Mouse (Mus musculus) heart, embryonic 12.5 days (tissue): ENCODE results near the gene Uckl1. TPM values are rescaled to one million over a fixed set of nuclear protein-coding genes. Genes with fewer than 3 reads are reported as not detected.

Source experiments
- ATAC-seq: fragments of 200-750 bp; cut with Nextera tagmentation; 2 replicates; pipeline ENCODE4 v1.8.0; 2017; ENCODE audit warnings: moderate TSS enrichment, moderate library complexity; ENCODE audit not compliant: insufficient number of reproducible peaks, low FRiP score
- H3K27ac ChIP-seq: fragments of 300-500 bp; sonication (generic); 2 replicates; pipeline ENCODE4 v1.5.1; 2016; ENCODE audit warnings: mild to moderate bottlenecking, moderate library complexity; ENCODE audit not compliant: poor library complexity, severe bottlenecking
- H3K27me3 ChIP-seq: fragments of 300-500 bp; sonication (generic); replicated peaks from 2 replicates; pipeline ENCODE4 v1.6.1; 2016; ENCODE audit warnings: mild to moderate bottlenecking, moderate library complexity
- H3K36me3 ChIP-seq: fragments of 300-500 bp; sonication (generic); 2 replicates; pipeline ENCODE4 v1.6.1; 2016; ENCODE audit warnings: mild to moderate bottlenecking, moderate library complexity
- H3K4me1 ChIP-seq: fragments of 300-500 bp; sonication (generic); replicated peaks from 2 replicates; pipeline ENCODE4 v1.6.1; 2016; ENCODE audit warnings: mild to moderate bottlenecking
- H3K4me2 ChIP-seq: fragments of 300-500 bp; sonication (generic); 2 replicates; pipeline ENCODE4 v1.6.1; 2016; ENCODE audit warnings: mild to moderate bottlenecking, moderate library complexity
- H3K4me3 ChIP-seq: fragments of 300-500 bp; sonication (generic); 2 replicates; pipeline ENCODE4 v1.5.1; 2016; ENCODE audit warnings: mild to moderate bottlenecking
- H3K9ac ChIP-seq: fragments of 300-500 bp; sonication (generic); 2 replicates; pipeline ENCODE4 v1.6.1; 2016; ENCODE audit warnings: mild to moderate bottlenecking, moderate library complexity
- H3K9me3 ChIP-seq: fragments of 300-500 bp; sonication (generic); replicated peaks from 2 replicates; pipeline ENCODE4 v1.6.1; 2016; ENCODE audit warnings: mild to moderate bottlenecking, moderate library complexity
- WGBS: fragments of 180-500 bp; shearing (Covaris S2); methylation state at CpG from one replicate; pipeline ENCODE4 v1.1.7; 2016; 5-methylcytosine and 5-hydroxymethylcytosine counted together
- microRNA-seq: library from miRNA; unstranded; fragments of <30 nt; microRNA quantifications from one replicate; pipeline ENCODE4, GENCODE M21; 2017
- polyA plus RNA-seq: library from polyadenylated mRNA; unstranded; fragments of >200 nt; fragmentation: Nextera tagmentation; extraction: Ambion mirVana; gene quantifications from 2 replicates; pipeline ENCODE4 v1.2.1, GENCODE M21; 2016

Gene Uckl1
- polyA plus RNA-seq, 1 experiment from 2014 or later: 64.2 TPM

DNA sequence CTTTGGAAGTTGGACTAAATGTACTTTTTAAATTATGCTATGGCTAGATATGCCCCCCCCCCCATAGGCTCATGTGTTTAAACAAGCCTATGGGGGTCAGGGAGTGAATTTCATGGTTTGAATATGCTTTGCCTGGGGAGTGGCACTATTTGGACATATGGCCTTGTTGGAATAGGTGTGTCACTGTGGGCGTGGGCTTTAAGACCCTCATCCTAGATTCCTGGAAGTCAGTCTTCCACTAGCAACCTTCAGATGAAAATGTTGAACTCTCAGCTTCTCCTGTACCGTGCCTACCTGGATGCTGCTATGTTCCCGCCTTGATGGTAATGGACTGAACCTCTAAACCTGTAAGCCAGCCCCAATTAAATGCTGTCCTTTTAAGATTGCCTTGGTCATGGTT lies 52.1 kb downstream of the Uckl1 start:
- Histone ChIP-seq H3K4me2 (no peak overlapping the region), H3K9me3 (peaks cover 3% of the 10 kb centered on the region), H3K27me3 (no peaks in the 10 kb centered on the region), H3K27ac (no peak overlapping the region), H3K36me3 (peaks cover 41% of the 10 kb centered on the region), H3K4me1 (peaks cover 3% of the 10 kb centered on the region), H3K9ac (no peak overlapping the region), H3K4me3 (no peak overlapping the region)
- WGBS: 94% methylated on average over 3 of the region's 3 CpGs
- no peak for ATAC-seq

DNA sequence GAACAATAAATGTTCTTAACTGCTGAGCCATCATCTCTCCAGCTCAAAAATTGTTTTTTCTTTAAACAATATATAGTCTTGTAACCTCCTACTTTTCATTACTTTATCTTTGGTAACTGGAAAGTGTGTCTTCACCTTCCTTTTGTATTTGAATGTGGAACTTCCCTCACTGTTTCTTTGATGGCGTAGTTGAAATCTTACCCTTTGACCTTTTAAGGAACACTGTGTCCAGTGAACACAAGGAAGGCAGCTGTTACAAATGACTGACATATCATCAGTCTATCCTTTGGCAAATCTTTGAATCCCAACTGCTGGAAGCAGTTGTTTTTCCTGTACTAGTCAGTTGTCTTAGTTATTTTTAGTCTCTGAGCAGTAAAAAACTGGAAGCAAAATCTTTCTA lies 55.6 kb downstream of the Uckl1 start:
- Histone ChIP-seq H3K9me3 (peaks cover 3% of the 10 kb centered on the region), H3K4me1 (peaks cover 6% of the 10 kb centered on the region; the same call in 1 of the 2 replicates), H3K4me3 (no peak overlapping the region), H3K9ac (no peak overlapping the region), H3K4me2 (no peak overlapping the region), H3K36me3 (peaks cover 46% of the 10 kb centered on the region), H3K27ac (no peak overlapping the region), H3K27me3 (no peaks in the 10 kb centered on the region)
- ATAC-seq: no peak
- WGBS: 94% methylated on average over 1 of the region's 1 CpGs

DNA sequence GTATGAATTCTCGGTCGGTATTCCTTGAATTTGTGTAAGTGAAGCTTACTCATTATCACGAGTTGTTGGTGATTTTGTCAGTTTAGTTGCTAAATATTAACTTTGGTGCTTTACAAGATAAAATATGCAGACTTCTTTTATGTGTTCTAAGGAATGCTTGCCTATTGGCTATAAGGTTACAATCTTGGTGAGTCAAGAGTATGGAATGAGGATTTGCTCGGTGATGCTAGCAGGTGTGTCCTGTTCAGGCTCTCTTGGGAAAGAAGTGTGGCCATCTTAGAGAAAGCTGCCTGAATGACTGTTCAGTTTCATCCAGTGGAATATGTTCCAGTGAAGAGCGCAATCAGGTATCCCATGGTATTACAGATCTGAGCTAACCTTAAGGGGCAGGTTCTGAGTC lies 59.2 kb downstream of the Uckl1 start:
- peaks cover under 1% of the 10 kb centered on the region; the same call in 1 of the 2 replicates for H3K9me3 ChIP-seq
- H3K27me3 ChIP-seq: no peaks in the 10 kb centered on the region
- 81% methylated on average over 5 of the region's 5 CpGs for WGBS
- H3K27ac ChIP-seq: no peak overlapping the region
- H3K36me3 ChIP-seq: peaks cover 26% of the 10 kb centered on the region
- ATAC-seq: no peak
- no peak overlapping the region for H3K9ac ChIP-seq
- H3K4me1 ChIP-seq: peaks cover 27% of the 10 kb centered on the region
- H3K4me3 ChIP-seq: no peak overlapping the region
- no peak overlapping the region for H3K4me2 ChIP-seq

DNA sequence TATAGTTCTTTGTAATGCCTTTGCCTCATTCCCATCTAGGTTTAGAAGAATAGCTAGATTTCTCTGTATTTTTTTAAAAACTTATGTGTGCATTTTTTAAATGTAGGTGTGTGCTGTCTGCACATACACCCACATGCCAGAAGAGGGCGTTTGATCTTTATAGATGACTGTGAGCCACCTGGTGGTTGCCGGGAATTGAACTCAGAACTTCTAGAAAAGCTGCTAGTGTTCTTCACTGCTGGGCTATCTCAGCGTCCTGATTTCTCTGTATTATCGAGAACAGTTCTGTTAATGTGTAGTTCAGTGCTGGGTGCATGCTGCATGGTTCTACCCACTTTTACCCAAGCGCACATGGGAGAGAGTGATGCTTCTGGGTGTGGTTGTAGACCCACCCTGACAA lies 61.9 kb downstream of the Uckl1 start:
- no peaks in the 10 kb centered on the region for H3K27me3 ChIP-seq
- no peak overlapping the region for H3K4me3 ChIP-seq
- no peak overlapping the region for H3K4me2 ChIP-seq
- ATAC-seq: no peak
- H3K9ac ChIP-seq: no peak overlapping the region
- peaks cover 12% of the 10 kb centered on the region; the same call in 1 of the 2 replicates for H3K36me3 ChIP-seq
- 65% methylated on average over 5 of the region's 5 CpGs for WGBS
- H3K4me1 ChIP-seq: peaks cover 33% of the 10 kb centered on the region
- H3K27ac ChIP-seq: no peak overlapping the region
- H3K9me3 ChIP-seq: no peaks in the 10 kb centered on the region

DNA sequence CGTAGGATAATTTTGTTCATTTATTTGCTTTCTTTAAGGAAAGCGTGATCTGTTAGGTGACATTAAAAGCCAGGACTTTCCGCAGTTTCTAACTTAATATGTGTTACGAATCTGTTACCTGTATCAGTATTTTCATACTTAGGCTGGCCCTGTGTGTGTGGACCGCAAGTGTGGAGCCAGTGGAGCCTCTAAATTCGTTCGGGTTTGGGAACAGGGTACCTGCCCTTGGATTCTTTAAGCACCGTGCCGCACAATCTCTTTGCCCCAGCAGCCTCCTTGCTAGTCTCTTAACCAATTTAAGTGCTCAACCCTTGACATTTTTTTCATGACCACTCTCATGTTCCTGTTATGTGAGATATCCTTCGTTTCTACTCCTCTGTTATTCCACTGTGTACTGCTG lies 63.2 kb downstream of the Uckl1 start:
- Histone ChIP-seq H3K27ac (0 out of 2 replicates have a peak overlapping the region, but pooled peaks have one; percentile 25), H3K36me3 (peaks cover 16% of the 10 kb centered on the region)
- 34% methylated on average over 10 of the region's 10 CpGs for WGBS

DNA sequence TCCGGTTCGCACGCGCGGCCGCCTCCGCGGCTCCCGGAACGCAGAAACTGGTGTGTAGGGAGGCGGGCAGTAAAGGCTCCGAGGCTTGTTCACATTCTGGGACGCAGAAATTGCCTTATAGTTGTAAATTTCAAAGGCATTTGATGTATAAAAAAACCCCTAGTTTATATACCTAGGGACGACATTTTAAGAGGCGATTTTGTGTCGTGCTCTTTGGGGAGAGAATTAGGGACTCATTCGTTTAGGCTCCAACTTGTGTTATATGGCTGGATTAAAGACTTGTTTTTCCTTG lies 63.8 kb downstream of the Uckl1 start:
- Histone ChIP-seq H3K36me3 (peaks cover 22% of the 10 kb centered on the region), H3K27ac (peak overlapping the region; percentile 98), H3K4me3 (peak overlapping the region; percentile 91), H3K27me3 (no peaks in the 10 kb centered on the region), H3K9me3 (no peaks in the 10 kb centered on the region), H3K4me2 (peak overlapping the region; percentile 92), H3K9ac (peak overlapping the region; percentile 97), H3K4me1 (peaks cover 33% of the 10 kb centered on the region)
- 0% methylated on average over 17 of the region's 17 CpGs for WGBS
- no peak for ATAC-seq

More for the DNA sequence above, 63.2 kb downstream of the Uckl1 start:
- H3K9me3 ChIP-seq: no peaks in the 10 kb centered on the region
- H3K9ac ChIP-seq: peak overlapping the region; percentile 97
- peak overlapping the region; percentile 91 for H3K4me3 ChIP-seq
- H3K4me1 ChIP-seq: peaks cover 33% of the 10 kb centered on the region
- no peak for ATAC-seq
- no peaks in the 10 kb centered on the region for H3K27me3 ChIP-seq
- H3K4me2 ChIP-seq: peak overlapping the region; percentile 92

DNA sequence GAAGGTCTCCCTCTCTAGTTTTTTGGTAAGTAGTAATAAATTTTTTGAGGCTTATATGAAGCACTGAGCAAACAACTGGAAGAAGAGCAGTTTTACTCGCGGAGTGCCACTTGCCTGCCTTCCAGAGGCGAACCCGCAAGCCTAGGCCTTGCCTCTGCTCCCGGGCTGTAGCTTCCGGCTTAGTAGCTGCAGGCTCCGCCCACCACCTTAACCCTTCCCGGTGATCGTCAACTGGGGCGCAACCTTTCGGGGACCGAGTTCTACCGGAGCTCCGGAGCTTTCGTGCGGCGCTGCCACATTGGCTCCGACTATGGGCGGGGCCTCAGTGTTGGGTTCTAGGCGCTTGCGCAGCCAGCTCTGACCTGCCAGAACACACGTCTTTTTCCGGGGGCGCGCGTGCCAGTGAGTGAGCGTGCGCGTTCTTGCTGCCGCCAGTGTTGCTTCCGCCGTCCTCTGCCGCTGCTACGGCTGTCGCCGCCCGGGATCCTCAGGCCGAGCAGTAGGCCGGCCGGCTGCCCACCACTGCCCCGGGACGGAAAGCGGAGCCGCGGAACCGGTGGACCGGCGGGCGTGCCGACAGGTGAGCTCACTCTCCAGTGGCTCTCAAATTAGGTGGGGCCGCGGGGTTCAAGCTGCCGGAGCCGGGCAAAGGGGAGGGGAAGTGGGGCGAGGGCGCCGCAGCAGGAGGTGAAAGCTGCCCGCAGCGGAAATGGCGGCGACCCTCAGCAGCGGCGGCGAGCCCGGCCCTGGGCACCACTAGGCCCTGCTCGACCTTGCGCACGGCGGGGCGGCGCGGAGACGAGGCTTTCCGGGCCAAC lies 64.4 kb downstream of the Uckl1 start, which contains the start of gene Dnajc5:
Gene Dnajc5 (plus strand): TSS at position 368 of the 818 bp plus-strand sequence.
- Histone ChIP-seq H3K27me3 (no peaks in the 10 kb centered on the region), H3K9ac (peak within 1 kb of the TSS; percentile 97), H3K36me3 (peaks cover 25% of the 10 kb centered on the region), H3K4me3 (peak within 1 kb of the TSS; percentile 91), H3K9me3 (no peaks in the 10 kb centered on the region), H3K4me1 (peaks cover 29% of the 10 kb centered on the region), H3K27ac (peak within 1 kb of the TSS; percentile 98), H3K4me2 (peak within 1 kb of the TSS; percentile 92)
- ATAC-seq: peak; percentile 98
- WGBS: under 1% methylated on average over 74 of the region's 74 CpGs

DNA sequence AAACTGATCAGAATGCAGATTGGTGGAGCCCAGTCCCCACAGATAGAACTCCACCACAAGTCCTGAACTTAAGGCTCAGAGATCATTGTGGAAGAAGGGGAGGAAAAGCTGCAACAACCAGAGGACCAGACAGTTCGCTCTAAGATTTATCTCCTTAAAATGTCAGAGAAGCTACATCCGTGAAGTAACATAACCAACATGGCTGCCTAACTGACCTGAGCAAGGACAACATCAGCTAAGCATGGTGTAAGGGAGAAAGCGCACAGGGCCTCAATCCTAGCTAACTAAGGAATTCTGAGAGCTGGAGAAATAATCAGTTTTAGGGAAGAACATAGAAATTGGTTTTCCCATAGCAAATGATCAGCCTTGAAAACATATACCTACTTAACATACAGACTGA lies 65.5 kb downstream of the Uckl1 start:
- Histone ChIP-seq H3K27me3 (no peaks in the 10 kb centered on the region), H3K9me3 (no peaks in the 10 kb centered on the region), H3K4me3 (peak overlapping the region; percentile 91), H3K4me1 (peaks cover 26% of the 10 kb centered on the region), H3K36me3 (peaks cover 37% of the 10 kb centered on the region), H3K4me2 (peak overlapping the region; percentile 92), H3K9ac (peak overlapping the region; percentile 97; the same call in 1 of the 2 replicates), H3K27ac (peak overlapping the region; percentile 98)
- WGBS: 59% methylated on average over 3 of the region's 3 CpGs
- ATAC-seq: no peak

Small RNA genes within 50 kb of the gene (microRNA-seq; reads per million reads assigned to microRNA genes)
- not detected for gene Mir7006

Other genes with a start within 250 kb of the Uckl1 start
- gene Zgpat, start 220.0 kb downstream of the Uckl1 start, polyA plus RNA-seq: 33.8 and 33.9 TPM in 2 replicates
- 50.0 and 54.1 TPM in 2 replicates for gene Arfrp1, start 219.5 kb downstream of the Uckl1 start, polyA plus RNA-seq
- gene Lime1, start 204.8 kb downstream of the Uckl1 start, polyA plus RNA-seq: 16.2 and 16.9 TPM in 2 replicates
- 13.5 and 15.1 TPM in 2 replicates for gene Zbtb46, start 125.5 kb downstream of the Uckl1 start, polyA plus RNA-seq
- 0.24 TPM in 1 of 2 replicates, not detected in the other for gene Abhd16b, start 91.7 kb downstream of the Uckl1 start, polyA plus RNA-seq
- gene Tpd52l2, start 87.8 kb downstream of the Uckl1 start, polyA plus RNA-seq: 105 and 109 TPM in 2 replicates
- gene Dnajc5, start 64.4 kb downstream of the Uckl1 start, polyA plus RNA-seq: 89.5 and 91.9 TPM in 2 replicates
- 46.8 and 48.8 TPM in 2 replicates for gene Prpf6, start 7.0 kb upstream of the Uckl1 start, polyA plus RNA-seq
- 44.8 and 46.1 TPM in 2 replicates for gene Zfp512b, start 7.9 kb upstream of the Uckl1 start, polyA plus RNA-seq
- 12.4 and 13.4 TPM in 2 replicates for gene Samd10, start 14.3 kb upstream of the Uckl1 start, polyA plus RNA-seq
- not detected in 2 replicates for gene Gm29797, start 72.1 kb upstream of the Uckl1 start, polyA plus RNA-seq
- gene Sox18, start 86.7 kb upstream of the Uckl1 start, polyA plus RNA-seq: 24.7 and 26.3 TPM in 2 replicates
- 13.1 and 15.4 TPM in 2 replicates for gene Tcea2, start 95.4 kb upstream of the Uckl1 start, polyA plus RNA-seq
- gene Rgs19, start 109.1 kb upstream of the Uckl1 start, polyA plus RNA-seq: 43.5 and 45.4 TPM in 2 replicates
- gene Lkaaear1, start 113.5 kb upstream of the Uckl1 start, polyA plus RNA-seq: not detected in 2 replicates
- gene Oprl1, start 130.1 kb upstream of the Uckl1 start, polyA plus RNA-seq: 7.7 and 9.8 TPM in 2 replicates
- gene Myt1, start 178.4 kb upstream of the Uckl1 start, polyA plus RNA-seq: 0.06 TPM in 1 of 2 replicates, not detected in the other